Mouse (Mus musculus): Measurements from ENCODE around the gene Midn.

Gene Midn

GRCm38 (mm10) chr10:80170052-80170451 lies 22.0 kb downstream of the Midn start:
- DNase-seq (ENCODE audit: low read depth, low spot score) = no peak

GRCm38 (mm10) chr10:80170601-80171021 lies 22.5 kb downstream of the Midn start:
- no peak for DNase-seq (ENCODE audit: low read depth, low spot score)

GRCm38 (mm10) chr10:80171252-80171651 lies 23.2 kb downstream of the Midn start:
- DNase-seq (ENCODE audit: low read depth, low spot score) = no peak

DNA sequence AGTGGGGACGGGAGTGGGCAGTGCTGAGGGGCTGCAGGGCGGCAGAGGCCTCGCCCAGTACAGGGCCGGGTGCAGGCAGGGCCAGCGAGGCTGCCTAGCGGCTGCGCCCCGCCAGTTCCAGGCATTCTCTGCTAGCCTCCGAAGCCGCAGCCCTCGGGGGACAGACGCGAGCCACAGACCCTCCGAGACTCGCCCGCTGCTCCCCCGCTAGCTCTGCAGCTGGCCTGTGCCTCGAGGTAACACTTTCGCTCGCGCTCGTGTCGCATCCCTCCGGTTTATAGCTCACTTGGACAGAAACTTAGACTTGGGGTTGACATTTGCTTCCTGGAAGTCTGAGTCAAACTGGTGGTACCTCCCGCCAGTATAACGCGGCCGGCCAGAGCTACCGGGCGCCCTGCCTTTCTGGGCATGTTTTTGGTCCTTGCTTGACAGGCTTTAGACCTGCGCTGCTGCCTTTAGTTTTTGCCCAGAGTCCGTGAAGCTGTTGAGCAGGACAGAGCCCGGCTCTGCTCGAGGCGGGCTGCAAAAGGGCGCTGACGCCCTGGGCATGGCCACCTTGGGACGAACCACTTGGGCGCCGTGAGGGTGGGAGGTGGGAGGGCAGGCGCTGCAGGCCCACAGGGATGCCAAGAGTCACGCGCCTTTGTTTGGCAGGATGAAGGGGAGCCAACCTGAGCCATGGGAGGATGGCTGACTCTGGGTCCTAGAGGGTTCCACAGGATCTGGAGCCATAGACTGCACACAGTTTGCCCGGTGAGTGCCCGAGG lies 23.9 kb downstream of the Midn start:
- DNase-seq (ENCODE audit: low read depth, low spot score) = no peak

DNA sequence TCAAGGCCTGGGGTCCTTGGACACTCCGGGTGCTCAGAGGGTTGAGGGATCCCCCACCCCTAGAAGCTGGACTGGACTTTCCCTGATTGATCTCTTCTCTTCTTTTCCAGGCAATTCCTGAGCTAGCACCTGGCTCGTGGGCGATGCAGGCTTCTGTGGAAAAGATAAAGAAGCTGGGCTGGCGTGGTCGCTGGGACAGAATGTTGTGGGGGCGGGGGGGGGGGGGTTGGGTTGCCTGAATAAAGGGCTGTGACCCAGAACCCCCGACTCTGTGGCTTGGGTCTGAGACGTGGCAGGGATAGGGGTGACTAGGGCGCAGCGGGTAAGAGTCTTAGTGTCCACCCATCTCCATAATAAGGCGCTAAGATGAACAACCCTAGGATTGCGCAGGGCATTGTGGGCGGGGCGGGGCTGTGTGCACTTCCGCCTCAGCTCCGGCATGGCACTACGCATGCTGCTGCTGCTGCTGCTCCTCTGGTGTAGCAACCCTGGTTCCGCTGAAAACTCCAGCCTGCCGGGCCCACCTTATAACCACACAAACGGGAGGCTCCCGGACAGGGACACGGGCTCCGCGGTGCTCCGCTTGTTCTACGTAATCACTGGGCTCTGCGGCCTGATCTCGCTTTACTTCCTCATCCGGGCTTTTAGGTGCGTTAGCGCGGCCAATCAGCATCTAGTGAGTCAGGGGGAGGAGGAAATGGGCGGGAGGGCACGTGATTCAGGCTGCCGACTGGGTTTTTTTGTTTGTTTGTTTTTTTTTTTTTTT lies 24.6 kb downstream of the Midn start, which contains the start of gene 1600002K03Rik:
Gene 1600002K03Rik, plus strand, starts transcription at position 418 of the 766 bp plus-strand sequence.
- peak; percentile 91 for DNase-seq (ENCODE audit: low read depth, low spot score)

- DNase-seq (ENCODE audit: low read depth, low spot score) = no peak
Observed at GRCm38 (mm10) chr10:80173358-80173757, 25.3 kb downstream of the Midn start.

DNA sequence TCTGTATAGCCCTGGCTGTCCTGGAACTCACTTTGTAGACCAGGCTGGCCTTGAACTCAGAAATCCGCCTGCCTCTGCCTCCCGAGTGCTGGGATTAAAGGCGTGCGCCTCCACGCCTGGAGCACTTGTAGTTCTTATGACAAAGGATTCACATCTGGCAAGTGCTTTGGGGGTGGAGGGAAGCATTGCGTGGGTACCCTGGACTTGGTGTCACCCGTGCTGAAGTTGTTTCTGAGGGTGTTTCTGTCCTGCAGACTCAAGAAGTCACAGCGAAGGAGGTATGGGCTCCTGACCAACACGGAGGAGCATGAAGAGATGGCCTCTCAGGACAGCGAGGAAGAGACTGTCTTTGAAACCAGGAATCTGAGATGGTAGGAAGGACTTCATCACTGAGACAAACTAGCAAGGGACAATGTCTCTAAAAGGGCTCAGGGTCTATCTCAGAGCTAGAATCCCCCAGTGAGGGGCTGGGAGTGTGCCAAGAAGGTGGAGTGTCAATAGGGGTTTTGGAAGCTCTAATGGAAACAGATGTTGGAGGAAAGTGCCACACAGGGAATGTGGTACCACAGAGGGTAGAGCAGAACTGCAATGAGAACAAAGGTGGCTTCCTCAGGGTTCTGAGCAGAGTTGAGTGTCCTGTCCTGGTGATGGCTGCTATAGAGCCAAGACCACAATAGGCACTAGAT lies 26.0 kb downstream of the Midn start:
- DNase-seq (ENCODE audit: low read depth, low spot score) = no peak

GRCm38 (mm10) chr10:80174705-80175104 lies 26.6 kb downstream of the Midn start:
- peak; percentile 67 for DNase-seq (ENCODE audit: low read depth, low spot score)

DNA sequence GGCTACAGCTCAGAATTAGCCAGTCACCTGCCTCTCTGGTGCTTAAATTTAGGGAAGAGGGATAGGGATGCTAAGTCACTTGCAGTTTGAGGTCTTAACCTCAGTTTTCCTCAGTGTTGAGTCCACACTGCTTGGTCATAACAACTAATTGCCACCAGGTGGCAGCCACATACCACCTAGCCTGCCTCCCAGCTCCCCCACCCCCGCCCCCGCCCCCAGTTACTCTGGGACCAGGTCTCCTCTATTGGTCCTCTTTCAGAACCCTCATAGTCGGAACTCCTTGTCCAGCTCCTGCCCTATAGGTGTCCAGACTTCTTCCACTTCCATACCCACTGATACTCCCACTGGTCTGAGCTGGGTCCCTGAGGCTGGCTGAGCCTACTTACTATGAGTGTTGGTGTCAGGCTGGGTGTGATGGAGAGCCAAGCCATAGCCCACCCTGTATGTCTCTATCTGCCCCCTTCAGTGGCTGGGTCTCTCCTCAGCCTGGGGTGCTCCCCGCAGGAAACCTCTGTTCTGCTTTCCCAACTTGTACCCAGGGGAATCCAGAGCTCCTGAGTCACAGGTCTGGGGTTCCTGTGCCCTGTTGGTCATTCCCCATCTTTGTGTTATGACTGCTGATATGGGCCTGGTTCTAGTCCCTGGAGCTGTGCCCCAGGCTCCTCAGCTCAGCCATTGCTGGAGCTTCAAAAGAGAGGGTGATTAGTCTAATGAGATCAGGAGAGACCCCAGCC lies 27.6 kb downstream of the Midn start:
- peak; percentile 74 for DNase-seq (ENCODE audit: low read depth, low spot score)

DNA sequence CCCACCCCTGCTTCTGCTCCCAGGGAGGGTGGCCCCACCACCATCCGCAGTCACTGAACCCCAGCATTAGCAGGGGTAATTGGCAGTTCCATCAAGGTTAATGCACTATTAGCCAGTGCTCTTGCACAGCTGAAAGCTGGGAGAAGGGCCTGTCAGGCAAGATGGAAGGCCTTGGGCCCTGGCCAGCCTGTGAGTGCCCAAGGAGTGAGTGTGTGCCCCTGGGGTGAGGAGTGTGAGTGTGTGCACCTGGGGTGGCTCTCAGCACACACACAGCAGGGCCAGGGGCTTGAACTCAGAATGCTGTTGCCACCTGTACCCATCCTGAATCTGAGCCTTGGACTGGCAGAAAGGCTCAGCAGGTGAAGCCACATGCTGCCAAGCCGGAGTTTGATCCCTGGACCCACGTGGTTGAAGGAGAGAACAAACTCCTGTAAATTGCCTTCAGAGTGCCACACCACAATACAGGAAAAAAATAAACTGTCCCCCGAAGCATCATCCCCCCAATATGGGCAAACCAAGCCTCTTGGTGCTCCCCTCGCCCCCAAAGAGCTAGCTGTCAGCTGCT lies 28.3 kb downstream of the Midn start:
- no peak for DNase-seq (ENCODE audit: low read depth, low spot score)

DNA sequence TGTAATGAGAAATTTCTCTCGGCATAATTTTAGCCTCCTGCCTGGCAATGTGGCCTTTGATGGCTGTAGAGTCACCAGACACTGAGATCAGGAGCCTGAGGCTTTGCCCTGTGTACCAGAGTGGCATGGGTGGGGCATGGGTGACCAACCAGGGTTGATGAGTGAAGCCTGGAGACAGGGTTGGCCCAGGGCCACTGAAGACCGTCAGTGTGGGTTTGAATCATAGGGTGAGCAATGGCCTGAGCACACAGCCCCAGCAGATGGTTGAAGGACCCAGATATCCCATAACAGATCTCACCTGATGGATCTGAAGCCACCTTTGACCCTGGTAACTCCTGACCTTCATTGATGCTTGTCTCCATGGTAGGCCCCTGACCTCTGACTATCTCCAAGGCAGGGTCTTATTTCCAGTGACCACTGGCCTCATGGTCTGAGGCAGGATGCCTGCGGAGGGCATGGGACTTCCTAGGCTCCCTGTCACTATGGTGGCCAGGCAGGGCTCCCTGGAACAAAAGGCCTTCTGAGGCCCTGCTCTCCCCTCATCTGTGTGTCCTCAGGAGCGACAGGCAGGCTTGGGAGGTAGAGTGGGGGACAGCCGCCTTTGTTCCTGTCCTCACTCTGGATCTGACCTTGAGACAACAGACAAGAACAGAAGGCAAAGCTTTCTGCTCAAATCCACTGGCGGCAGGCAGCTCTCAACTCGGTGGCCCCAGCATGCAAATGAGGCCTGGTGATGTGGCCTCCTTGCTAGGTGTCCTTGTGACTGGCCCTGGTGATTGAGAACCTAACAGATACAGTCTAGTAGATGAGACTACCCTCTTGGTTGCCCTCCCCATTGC lies 29.6 kb downstream of the Midn start:
- DNase-seq (ENCODE audit: low read depth, low spot score) = no peak

- peak; percentile 60 for DNase-seq (ENCODE audit: low read depth, low spot score)
Observed at GRCm38 (mm10) chr10:80179068-80180051, 31.3 kb downstream of the Midn start, which contains the start of gene Efna2. Gene Efna2, plus strand, starts transcription at chr10:80179482.

DNA sequence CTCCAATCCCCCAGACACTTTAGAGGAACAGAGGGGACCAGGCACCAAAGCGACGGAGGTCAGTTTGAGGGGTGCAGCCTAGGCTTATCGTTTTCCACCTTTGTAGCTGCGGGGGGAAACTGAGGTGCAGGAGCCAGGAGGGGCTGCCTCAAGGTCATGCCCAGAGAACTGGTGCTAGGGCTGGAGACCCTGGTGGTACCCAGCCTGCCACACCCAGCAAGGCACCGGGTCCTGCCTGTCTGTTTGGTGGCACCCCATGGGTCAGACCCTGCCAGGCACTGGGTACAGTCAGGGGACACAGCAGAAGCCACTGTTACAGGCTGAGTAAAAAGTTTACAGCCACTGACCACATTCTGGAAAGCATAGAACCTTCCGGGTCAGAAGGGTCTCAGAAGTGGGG lies 32.2 kb downstream of the Midn start:
- no peak for DNase-seq (ENCODE audit: low read depth, low spot score)

DNA sequence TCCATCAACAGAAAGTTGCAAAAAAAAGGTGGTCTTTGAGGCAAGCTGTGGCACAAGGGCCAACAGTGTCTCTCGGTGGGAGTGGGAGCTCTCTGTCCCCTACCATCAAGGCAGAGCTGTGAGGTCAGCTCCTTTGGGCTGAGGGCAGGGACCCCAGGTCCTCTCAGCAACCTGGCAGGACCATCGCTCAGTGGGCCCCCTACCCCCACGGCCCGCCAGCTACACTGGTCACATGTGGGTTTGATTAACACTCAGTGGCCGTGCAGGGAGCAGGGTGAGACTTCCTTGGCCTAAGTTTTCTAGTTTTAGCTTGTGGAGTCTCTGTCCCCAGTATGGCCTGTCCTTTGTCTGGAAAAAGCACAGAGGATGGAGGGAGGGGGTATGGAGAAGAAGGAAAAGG lies 32.8 kb downstream of the Midn start:
- DNase-seq (ENCODE audit: low read depth, low spot score) = no peak

GRCm38 (mm10) chr10:80182547-80182946 lies 34.5 kb downstream of the Midn start:
- no peak for DNase-seq (ENCODE audit: low read depth, low spot score)

- no peak for DNase-seq (ENCODE audit: low read depth, low spot score)
Observed at GRCm38 (mm10) chr10:80186649-80187048, 38.6 kb downstream of the Midn start.

GRCm38 (mm10) chr10:80187739-80188138 lies 39.7 kb downstream of the Midn start:
- DNase-seq (ENCODE audit: low read depth, low spot score) = no peak

- no peak for DNase-seq (ENCODE audit: low read depth, low spot score)
Observed at GRCm38 (mm10) chr10:80188453-80189024, 40.5 kb downstream of the Midn start.

GRCm38 (mm10) chr10:80189999-80190398 lies 41.9 kb downstream of the Midn start:
- no peak for DNase-seq (ENCODE audit: low read depth, low spot score)

All from mesoderm, embryonic 11.5 days (tissue).